Mouse (Mus musculus) olfactory bulb, adult 2 months (tissue): ENCODE measurements around the gene Pth2.

ENCODE experiments used
- CTCF ChIP-seq: fragments of 200-500 bp; IDR thresholded peaks from 2 replicates; pipeline ENCODE4 v1.5.1; 2012; ENCODE audit warnings: low read depth, mild to moderate bottlenecking, low read length, moderate library complexity; ENCODE audit not compliant: insufficient read depth
- POLR2A ChIP-seq: fragments of 200-500 bp; IDR thresholded peaks from 2 replicates; pipeline ENCODE4 v1.6.1; 2012; ENCODE audit warnings: mild to moderate bottlenecking, low read depth, low read length, moderate library complexity; ENCODE audit not compliant: insufficient read depth

DNA sequence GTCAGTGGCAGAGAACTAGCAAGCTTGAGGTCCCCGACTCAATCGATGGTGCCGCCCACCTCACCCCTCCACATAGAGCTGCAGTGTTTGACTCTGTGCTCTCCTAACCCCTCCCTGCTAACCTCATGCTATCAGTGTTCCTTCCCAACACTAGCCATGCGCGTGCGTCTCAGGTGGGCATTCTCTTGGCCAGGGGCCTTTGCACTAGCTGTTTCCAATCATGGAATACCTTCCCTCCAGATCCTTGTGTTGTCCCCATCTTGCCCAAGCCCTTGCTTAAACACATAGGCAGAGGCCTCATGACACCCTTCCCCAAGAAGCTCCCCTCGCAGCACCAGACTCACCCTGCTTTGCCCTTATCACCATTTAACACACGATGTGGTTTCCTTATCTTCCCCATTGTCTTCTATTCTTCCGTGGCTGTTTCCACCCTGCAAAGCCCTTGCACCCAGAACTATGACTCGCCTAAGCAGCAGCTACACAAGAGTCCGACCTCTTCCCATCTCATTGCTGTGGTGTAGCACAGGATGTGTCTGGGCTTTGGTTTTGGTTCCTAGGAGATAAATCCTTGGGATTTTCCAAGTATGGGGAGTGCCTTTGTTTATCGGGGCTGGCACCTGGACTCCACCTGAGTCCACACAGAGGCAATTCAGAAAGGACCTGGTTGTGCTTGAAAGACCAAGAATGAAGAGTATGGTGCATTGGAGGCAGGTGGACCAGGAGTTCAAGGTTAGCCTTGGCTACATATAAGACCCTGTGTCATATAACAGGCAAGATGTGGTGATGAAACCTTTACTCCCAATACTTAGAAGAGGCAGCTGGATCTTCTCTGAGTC is 43.4 kb upstream of the Pth2 start:
- TF ChIP-seq POLR2A (no peak), CTCF (no peak)
